Mouse (Mus musculus) bone marrow, adult 2 months (tissue): ENCODE results near the gene Rdm1.

Experiments
- CTCF ChIP-seq: fragments of 200-500 bp; IDR thresholded peaks from 2 replicates; pipeline ENCODE4 v1.5.1; 2011; ENCODE audit warnings: low read length, control low read depth; ENCODE audit not compliant: control insufficient read depth, insufficient read depth
- POLR2A ChIP-seq: fragments of 200-500 bp; IDR thresholded peaks from 2 replicates; pipeline ENCODE4 v1.6.1; 2011; ENCODE audit warnings: low read depth, mild to moderate bottlenecking, control low read depth, low read length, borderline replicate concordance; ENCODE audit not compliant: control insufficient read depth

DNA sequence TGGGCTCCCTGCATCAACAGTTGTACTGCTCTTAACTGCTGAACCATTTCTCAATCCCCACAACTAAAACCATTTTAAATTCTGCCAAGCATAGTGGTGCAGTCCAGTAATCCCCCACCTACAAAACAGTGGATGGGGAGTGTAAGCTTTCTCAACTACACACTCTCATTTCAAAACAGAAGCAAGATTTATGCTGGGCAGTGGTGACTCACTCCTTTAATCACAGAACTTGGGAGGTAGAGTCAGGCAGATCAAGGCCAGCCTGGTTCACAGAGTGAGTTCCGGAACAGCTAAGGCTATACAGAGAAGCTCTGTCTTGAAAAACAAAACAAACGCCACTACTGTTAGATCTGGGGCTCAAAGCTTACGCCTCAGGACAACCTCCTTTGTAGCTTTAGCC lies 8.4 kb upstream of the Rdm1 start:
- no peak for TF ChIP-seq CTCF
- no peak for TF ChIP-seq POLR2A
